Mouse (Mus musculus) forelimb bud, embryonic 11.5 days (tissue): ENCODE results near the gene Haus7.
"Not testable (repeated sequence)": the region's sequence is repeated elsewhere in the genome, so short reads cannot be mapped to it uniquely, and the experiment has no call there.

Source experiments
- DNase-seq: peaks from one replicate; pipeline ENCODE4 v3.0.0-alpha.2; 2012; ENCODE audit warnings: low read depth, low spot score

The Haus7 gene

DNA sequence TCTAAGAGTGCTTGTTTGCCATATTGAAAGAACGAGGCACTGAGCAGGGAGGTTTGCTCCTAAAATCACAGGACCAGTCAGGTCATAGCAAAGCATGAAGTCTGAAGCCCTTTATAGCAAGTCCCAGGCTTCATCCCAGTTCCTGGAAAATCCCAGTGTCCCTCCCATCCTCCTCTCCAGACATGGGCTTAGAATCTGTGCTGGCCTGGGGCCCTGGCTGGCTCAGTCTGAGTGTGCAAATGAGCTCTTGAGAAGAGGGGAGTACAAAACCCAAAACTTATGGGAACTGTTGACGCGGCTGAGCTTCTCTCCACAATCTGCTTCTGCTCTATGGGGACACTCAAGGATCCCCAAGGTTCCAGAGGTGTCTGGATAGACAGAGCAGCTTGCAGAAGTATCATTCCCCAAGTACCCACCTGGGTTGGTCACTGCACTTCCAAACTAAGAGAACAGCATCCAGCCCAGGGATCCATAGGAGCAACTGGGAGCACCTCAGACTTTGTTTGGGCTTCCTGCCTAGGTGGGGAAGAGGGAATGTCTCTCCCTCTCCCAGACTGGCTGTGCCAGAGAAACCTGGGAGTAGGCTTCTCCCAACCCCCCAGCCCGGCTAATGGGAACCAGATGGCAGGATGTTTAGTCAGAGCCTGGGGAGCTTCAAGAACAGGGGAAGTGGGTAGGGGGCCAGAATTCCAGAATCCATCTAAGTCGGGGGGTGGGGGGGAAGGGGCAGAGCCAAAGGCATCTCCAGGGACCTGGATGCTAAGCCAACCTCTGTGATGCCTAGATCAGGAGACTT, 8.8 kb upstream of the Haus7 start:
- DNase-seq, result peak; percentile 71

DNA sequence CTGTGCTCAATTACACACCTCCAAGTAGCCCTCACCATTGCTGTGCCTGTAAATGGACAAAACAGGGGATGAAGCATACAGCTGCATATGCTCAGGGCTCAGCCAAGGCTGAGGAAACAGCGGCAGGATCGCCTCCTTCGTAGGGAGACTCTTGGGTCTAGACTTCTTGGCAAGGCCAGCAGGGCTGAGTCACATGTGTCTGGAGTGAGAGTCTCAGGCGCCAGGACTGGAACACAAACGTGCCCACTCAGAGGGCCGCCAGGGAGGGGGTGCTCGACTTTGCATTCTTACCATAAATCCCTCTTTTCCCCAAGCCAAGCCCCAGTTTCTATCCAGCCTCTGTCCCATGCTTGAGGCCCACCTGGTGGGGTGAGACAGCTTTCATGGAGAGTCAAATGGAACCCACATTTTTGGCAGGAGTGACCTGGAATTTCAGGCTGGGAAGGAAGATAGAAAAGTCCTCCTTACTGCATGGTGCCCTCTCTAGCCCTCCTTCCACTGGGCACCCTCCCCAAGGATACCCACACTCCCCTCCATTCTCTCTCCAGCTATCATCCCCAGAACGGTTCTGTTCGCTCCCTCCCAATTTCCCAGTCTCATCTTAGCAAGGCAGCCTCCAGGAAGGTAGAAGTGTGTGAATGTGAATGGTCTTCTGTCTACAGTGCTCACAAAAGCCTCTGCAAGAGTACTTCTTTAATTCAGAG, 6.8 kb upstream of the Haus7 start:
- DNase-seq, result no peak

DNA sequence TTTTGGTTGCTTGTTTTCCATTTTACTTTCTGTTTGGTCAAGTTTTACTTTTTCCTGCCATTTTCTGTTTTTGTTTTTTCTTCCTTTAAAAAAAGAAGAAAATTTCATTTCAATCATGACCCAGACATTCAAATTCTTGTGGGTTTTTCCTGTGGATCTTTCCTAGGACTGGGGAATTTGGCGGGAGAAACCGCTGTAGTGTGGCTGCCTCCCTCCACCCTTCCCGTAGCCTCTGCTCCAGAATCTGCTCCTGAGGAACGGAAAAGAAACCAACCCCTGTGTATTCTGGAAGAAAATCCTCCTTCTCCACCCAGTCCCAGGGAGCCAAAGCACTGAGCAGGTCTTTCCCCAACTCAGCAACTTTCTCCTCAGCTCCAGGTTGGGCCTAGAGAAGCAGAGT, 1.9 kb upstream of the Haus7 start:
- DNase-seq, result no peak

DNA sequence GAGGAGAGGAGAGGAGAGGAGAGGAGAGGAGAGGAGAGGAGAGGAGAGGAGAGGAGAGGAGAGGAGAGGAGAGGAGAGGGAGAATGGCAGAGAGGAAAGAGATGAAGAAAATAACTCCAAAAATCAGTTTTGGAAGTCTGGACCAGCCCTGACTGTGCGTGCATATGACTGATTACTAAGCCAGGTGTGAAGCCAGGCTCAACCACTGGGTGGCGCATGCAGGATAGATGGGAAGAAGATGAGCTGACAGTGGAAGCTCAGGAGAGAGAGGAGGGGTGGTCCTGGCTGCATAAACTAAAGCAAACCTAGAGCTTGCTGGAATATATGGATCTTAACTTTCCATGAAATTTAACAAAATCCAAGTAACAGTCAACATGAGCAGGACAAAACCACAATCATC, 6.9 kb downstream of the Haus7 start:
- no peak for DNase-seq

DNA sequence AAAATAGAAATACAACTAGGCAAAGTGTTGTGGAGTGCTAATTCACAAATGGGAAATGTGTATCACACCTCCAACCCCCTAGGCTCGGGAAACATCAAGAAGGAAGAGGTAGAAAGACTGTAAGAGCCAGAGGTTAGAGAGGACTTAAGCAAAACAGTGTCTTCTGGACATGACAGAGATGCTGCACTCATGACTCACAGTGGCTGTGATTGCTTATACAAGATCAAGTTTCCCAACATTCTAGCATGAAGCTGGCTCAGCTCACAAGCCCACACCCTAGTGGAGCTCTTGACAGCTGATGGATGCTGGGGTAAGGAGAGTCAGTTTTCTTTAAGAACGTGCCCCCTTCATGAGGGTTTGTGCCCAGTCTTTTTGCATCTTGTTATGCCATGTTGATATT, 17.4 kb downstream of the Haus7 start:
- DNase-seq, result no peak

DNA sequence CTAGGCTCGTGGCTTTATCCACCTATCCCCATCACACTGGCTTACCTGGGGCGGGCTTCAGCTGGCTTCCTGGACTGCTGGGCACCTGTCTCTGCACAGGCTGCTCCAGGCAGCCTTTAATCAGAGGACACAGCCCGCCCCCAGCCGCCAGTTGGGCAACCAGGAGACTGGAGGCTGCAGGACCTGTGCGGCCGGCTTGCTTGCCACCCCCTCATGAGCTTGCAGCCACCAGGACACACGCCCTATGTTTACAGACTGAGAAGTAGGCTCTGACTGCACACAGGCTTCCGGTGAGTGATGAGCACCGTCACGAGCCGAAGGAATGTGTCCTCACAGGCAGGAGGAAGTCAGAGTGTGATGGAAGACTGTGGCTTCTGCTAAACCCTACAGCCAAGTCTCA, 23.6 kb downstream of the Haus7 start, which contains the start of gene Trex2:
Gene Trex2, minus strand, starts transcription at position 93 of the 400 bp plus-strand sequence.
- no peak for DNase-seq

DNA sequence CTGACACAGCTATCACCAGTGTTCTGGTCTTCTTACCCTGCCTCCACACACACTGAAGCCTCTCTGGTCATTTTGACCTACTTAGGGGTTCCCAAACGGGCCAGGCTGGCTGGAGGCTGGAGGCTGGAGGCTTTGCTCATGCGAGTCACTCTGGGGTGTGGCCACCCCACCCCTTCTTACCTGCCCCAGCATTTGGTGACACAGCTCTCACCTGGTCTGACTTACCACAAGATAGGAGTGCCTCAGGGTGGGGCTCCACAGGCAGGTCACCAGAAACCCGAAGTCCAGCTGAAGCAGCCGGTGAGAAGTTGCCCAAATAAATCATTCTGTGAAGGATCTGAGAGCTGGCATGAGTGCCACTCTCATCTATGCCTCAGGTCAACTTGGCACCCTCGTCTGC, 26.0 kb downstream of the Haus7 start:
- no peak for DNase-seq

DNA sequence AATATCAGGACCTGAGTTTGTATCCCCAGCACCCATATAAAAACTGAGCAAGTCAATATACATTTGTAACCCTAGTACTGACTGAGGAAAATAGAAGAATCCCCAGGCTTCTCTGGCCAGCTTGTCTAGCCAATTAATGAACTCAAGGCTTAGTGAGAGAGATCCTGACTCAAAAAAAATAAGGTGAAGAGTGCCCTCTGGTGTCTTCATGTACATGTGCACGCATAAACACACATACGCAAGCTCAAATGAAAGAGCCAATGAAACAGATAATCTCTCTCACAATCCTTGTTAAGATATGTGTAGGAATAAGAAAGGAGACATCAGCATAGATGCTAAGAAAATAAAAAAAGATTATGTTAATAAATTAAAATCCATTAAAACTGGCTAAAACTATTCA, 28.8 kb downstream of the Haus7 start:
- DNase-seq, result no peak

DNA sequence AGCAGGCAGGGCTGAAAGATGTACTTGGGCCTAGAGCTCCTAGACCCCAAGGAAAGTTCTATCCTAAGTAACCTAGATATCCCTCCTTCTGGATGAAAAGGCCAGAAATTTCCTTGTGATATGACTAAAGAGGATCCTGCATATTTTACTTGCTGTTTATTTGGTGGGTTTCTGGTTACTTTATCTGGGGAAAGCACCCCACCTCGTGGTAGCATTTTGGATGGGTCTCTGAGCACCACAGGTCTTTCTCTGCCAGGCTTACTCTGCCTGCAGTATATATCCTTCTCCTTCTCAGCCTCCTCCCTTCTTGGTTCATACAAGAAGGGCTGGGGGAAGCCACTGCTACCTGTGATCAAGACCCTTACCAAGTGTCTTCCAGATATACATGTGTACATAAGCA, 46.1 kb downstream of the Haus7 start:
- no peak for DNase-seq

DNA sequence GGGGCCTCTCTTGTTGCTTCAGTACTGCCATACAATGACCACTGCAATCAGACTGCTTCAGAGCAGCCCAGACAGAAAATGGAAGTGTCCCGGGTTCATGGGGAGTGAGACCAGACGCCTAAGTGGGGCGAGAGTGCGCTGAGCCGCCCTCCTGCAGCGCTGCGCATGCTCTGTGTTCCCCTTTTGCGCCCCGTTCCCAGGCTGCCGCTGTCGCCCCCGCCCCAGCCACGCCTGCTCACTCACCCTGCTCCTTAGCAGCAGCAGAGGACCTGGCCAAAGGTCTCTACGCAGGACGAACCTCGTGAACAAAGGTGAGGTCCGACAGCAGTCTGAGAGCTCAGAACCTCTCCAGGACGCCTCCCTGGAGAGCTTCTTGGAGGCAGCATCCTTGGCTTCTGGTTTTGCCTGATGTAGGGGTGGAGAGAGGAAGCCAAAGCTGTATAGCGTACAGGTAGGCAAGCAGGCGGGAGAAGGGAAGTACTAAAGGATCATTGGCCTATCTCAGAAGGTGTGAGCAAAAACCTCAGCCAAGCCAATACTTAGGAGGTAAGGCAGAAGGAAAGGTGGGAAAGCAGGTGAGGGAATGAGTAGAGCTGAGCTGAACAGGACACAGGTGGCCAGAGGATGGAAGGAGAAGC, 47.8 kb downstream of the Haus7 start, which contains the start of gene Zfp92:
Gene Zfp92, plus strand, starts transcription at position 217 of the 638 bp plus-strand sequence.
- DNase-seq, result no peak

DNA sequence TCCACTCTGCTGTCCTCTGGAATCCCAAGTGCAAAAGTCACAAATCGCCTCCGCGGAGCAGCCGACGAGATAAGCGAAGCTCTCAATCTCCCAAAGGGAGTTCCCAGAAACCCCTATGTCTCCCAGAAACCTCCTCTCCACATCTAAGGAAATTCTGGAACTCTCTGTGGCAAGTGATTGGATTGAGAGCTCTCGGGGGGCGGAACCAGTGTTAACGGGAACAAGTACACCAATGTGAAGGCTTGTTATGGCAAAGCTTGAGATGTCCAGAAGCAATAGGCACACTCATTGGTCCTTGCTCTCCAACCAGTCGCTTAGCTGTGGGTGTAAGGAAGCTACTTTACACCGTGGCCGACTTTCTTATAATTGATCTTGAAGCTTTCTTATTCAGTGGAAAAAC, 57.2 kb downstream of the Haus7 start:
- no peak for DNase-seq

DNA sequence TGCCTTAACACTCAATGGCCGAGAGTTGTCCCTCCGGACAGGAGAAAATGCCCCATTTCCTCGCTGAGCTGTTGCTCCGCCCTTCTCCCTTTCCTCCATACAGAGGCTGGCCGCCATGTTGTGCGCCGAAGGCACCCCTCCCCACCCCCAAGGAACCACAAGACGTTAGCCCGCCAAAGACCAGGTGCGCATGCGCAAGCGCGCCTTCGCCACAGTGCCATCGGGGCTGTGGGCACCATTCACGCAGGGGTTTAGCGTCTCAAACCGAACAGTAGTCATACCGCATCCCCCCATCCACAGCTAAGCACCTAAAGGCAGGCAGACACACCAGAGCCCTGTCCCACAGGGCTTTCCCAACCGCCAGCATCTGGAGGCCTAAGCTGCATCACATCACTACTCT, 57.9 kb downstream of the Haus7 start:
- DNase-seq, result no peak

DNA sequence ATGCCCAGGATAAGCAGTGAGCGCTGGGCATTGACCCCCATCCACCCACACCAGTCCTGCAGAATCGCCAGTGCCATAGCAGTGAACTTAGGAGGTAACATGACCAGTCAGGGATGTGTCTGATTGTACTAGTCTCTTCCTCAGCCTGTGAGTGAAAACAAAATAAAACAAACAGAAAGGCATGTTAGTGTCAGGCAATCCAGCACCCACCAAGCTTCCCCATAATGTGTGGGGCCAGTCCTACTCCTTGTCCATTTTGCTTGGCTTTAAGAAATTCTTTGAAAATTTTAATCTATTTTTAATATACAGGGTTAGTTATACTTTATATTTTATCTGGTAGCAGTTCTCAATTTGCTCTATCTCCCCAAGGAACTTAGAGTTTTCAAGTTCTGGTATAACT, 60.2 kb downstream of the Haus7 start, which contains the start of gene Gm18336:
Gene Gm18336, minus strand, starts transcription at position 101 of the 400 bp plus-strand sequence.
- not testable (repeated sequence) for DNase-seq

DNA sequence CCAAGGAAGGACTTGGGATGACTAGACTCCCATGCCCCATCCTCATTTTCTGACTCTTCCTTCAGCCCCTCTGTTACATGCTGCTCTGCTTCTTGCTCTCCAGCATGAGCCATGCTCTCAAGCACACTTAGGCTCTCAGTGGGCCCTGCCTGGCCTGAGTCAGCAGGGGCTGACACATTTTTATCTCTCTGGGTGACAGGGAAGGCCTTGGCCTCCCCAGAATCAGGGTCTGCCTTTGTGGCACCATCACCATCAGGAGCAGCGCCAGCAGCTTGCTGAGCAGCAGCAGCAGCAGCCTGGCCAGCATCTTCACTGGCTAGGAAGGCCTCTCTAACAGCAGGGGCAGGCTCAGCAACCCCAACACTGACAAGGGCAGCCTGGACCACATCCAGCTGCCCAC, 62.4 kb downstream of the Haus7 start:
- no peak for DNase-seq

DNA sequence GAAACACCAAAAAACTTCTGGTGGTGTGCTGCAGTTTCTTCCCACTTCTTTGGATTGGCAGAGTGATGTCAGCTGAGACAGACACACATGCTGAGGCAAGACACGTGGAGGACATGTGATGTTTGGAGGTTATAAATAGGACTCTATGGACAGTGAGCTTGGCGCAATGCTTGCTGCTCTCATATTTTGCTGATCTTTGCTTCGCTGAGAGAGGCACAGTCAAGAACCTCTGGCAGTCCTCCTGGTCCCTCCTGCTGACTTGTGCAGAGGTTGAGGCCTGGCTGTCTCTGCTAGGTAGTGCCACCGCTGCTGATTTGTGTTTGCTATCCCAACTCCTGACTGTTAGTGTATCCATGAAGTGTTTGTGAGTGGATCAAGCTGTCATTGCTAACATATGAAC, 67.4 kb downstream of the Haus7 start:
- no peak for DNase-seq
